Mouse (Mus musculus) heart, adult 18-20 months (tissue): ENCODE results near the gene St6gal1. TPM values are rescaled to one million over a fixed set of nuclear protein-coding genes. Genes with fewer than 3 reads are reported as not detected.
"Not testable (repeated sequence)": the region's sequence is repeated elsewhere in the genome, so short reads cannot be mapped to it uniquely, and the experiment has no call there.

Source experiments
- DNase-seq, 2 experiments: peaks; one replicate each; pipeline ENCODE4 v3.0.0; 2021 to 2022; ENCODE audit warnings: mixed read lengths in 1 of 2
- long read RNA-seq, 2 experiments: library from polyadenylated mRNA; stranded (forward); transcript quantifications; one replicate each; pipeline ENCODE4 v2.0.0; 2021
- total RNA-seq, 2 experiments: library from RNA; stranded (reverse); gene quantifications; 2 replicates each; pipeline ENCODE4 v1.2.3; 2021

St6gal1 gene
- 1 to 10 TPM; 7.2 to 9.7 TPM for total RNA-seq
- long read RNA-seq, experiment 1, full-length matches to known transcripts, result 1 of 2 reads
- long read RNA-seq, experiment 1, partial matches to known transcripts, result 0 of 2 reads
- long read RNA-seq, experiment 1, other reads (novel, unspliced or antisense), result 1 of 2 reads
- long read RNA-seq, experiment 2, full-length matches to known transcripts, result 2 of 7 reads
- long read RNA-seq, experiment 2, partial matches to known transcripts, result 3 of 7 reads
- long read RNA-seq, experiment 2, other reads (novel, unspliced or antisense), result 2 of 7 reads

GRCm38 (mm10) chr16:23224671-23225068 lies at the start of gene St6gal1:
St6gal1 (plus strand) TSS chr16:23224740.
- peak; percentile 90 to 93 for DNase-seq

DNA sequence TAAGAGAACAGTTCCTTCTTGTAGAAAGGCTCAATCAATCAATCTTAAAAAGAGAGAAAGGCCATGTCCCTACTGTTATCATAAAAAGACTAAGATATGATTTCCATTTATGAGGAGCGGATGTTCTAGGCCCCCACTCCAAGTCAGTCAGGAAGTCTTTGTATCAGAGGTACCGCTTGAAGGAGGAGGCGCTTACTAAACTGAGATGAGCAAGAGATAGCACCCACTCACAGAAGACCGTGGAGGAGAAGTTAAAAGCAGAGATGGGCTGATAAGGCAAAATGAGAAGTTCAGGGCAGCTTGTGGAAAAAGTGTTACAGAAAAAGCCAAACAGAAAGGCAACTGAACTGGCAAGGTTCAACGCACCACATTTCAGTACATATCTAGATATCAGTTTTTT lies 49.7 kb upstream of the St6gal1 start:
- no peak for DNase-seq

DNA sequence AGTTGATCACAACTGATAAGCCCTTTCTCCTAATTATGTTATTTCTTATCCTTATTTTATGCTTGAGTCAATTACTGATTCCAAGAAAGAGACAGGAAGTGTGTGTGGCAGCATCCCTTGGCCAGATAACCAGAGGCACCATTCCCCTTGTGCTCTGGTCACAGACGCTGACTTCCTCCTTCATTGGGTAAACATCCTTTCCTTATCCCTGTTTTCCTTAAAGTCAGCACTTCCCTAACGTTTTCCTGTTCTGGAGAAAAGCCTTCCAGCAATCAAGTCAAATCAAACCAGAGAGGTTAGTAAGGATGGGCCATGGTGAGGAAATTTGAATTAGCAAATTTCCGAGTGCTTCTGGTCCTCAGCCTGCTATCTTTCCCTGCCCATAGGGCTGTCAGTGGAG lies 48.6 kb upstream of the St6gal1 start:
- DNase-seq, result no peak

DNA sequence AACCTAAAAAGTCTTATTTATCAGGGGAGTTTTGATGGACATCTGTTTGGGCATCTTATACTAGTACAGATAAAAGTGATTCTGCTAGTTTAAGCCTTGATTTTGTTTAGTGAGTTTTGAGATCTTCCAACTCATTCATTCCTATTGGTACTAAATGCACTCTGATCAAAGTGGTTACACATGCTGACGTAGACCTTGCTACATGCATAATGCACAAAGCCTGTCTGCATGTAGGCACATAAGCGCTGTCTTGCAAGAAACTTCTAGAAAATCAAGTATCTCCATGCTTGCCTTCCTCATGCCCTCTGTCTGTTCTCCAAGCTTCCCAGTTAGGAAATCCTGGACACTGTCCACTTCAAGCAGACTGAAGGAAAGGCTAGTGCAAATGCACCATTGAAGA lies 46.7 kb upstream of the St6gal1 start:
- DNase-seq, result no peak

DNA sequence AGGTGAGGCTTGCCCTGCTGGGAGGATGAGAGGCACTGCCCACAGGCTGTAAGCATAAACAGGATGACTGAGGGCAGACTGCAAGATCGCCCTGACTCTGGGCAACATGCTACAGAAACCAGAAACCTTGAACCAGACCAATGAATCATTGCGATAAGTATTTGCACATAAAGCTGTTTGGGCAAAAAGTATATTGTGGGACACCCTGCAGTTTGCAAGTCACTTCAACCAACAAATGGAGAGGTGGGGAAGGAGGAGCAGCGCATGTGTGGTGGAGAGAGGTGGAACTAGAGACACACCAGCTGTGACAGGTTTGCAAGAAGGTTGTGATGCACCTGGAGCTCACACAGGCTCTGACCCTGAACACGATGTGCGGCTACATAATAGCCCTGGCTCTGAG lies 45.7 kb upstream of the St6gal1 start:
- DNase-seq, result no peak

GRCm38 (mm10) chr16:23179436-23179835 lies 45.1 kb upstream of the St6gal1 start:
- DNase-seq, result not testable (repeated sequence)

DNA sequence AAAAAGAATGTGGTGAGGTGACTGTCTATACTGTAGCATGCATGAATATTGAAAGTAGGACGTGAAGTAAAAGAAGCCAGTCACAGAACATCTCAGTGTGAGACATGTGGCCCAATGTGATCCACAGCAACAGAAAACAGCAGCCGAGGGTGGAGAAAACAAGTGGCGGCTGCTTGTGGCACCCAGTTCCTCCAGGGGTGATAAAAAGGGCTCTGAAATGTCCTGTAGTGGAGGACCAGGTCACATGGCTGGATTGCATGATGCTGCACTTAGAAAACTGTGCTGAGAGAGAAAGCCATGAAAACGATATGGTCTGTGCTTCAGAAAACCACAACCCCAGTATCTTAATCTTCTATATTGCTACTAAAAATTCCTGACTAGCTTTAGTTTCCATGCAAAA lies 43.5 kb upstream of the St6gal1 start:
- no peak for DNase-seq

GRCm38 (mm10) chr16:23181487-23181886 lies 43.1 kb upstream of the St6gal1 start:
- peak in 1 of 2 experiments; percentile 24 for DNase-seq

DNA sequence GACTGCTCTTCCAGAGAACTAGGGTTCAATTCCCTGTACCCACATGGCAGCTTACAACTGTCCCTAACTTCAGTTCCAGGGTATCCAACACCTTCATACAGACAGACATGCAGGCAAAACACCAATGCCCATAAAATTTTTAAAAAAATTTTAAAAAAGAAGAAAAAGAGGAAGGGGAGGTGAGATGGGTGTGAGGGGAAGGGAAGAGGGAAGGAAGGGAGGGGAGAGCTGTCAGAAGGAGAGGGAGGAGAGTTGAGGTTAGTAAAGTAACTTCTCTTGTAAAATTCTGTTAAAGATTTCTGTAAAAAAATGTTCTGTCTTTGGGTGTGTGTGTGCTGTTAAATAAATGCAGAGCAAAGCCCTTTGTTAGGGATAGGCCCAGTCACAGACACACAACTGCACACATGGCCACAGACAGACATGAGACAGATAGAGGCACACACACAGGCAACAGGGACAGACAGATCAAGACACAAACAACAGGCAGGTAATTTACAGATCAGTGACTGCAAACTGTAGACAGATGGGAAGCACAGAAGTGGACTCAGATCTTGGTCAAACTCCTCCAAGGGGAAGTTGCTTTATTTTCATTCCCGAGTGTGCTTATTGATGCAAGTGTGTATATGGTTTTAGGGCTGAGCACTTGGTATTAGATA lies 42.5 kb upstream of the St6gal1 start:
- no peak for DNase-seq

GRCm38 (mm10) chr16:23185824-23186223 lies 38.7 kb upstream of the St6gal1 start:
- no peak for DNase-seq

DNA sequence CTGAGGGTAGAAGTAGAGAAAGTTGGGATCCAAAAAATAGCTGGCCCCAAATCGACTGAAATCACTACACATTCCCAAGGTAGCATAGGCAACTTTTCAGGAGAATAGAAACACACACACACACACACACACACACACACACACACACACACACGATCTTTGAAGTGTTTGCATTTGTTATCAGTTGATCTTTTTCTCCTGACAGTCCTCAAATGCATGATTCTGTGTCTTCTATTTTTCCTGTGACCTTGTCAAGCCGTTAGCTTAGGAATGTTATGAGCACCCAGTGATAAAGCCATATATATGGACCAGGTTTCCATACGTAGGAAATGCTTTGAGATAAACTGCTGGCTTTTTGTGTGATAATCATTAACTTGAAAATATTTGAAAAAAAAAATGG lies 38.1 kb upstream of the St6gal1 start:
- DNase-seq, result no peak

DNA sequence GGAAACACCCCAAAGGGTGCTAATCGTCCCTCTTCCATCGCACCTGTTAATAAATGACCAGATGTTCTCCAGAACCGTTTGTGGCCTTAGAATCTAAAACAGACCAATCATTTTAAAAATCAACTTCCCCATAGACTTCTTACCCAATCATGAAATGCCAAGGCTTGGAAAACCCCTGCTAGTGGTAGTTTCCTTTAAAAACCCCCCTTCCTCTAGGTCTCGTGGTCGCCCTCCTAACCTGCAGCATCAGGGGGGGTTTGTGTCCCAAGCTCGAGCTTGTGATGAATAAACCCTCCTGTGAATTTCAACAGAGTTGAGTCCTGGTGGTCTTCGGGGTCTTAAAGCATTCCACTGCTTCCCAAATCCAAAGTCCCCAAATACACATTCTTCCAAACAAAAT lies 36.6 kb upstream of the St6gal1 start:
- DNase-seq, result no peak

DNA sequence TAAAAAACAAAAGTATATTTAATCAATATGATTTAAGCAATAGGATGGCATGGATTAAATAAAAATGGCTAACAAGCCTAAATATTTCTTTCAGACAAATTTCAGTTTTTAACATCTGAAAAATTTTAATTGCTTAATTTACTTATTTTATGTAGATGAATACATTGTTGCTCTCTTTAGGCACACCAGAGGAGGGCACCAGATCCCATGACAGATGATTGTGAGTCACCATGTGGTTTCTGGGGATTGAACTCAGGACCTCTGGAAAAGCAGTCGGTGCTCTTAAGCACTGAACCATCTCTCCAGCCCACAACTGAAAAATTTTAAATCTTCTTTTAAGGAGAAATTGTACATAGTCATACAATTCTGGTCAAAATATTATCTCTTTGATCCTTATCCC lies 34.9 kb upstream of the St6gal1 start:
- no peak for DNase-seq

GRCm38 (mm10) chr16:23191560-23192242 lies 32.8 kb upstream of the St6gal1 start:
- DNase-seq, result no peak

GRCm38 (mm10) chr16:23195618-23196017 lies 28.9 kb upstream of the St6gal1 start:
- DNase-seq, result no peak

- DNase-seq, result no peak
Observed at GRCm38 (mm10) chr16:23196296-23196695, 28.2 kb upstream of the St6gal1 start.

- DNase-seq, result no peak
Observed at GRCm38 (mm10) chr16:23196791-23197190, 27.7 kb upstream of the St6gal1 start.

- no peak for DNase-seq
Observed at GRCm38 (mm10) chr16:23201498-23201897, 23.0 kb upstream of the St6gal1 start.

- DNase-seq, result peak in 1 of 2 experiments; percentile 39
Observed at GRCm38 (mm10) chr16:23214314-23214713, 10.2 kb upstream of the St6gal1 start.

- no peak for DNase-seq
Observed at GRCm38 (mm10) chr16:23215241-23215900, 9.2 kb upstream of the St6gal1 start.

GRCm38 (mm10) chr16:23216366-23216765 lies 8.2 kb upstream of the St6gal1 start:
- DNase-seq, result no peak

DNA sequence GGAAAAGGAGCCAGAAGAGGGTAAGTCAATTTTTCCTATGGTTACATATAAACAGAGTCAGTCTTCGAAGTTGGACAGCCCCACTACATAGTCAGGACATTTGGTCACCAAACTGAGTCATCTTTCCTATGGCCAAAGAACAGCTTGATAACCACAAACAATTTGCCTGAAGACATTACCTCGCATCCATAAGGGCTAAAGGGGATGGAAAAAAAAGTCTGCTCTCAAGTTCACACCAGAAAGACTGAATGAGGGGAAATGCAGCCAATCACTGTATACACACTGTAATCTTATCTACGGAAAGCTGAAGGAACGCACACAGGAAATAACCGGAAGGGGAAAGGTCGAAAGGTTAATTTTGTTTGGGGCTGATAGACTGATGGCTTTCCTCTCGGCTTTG lies 6.2 kb upstream of the St6gal1 start:
- DNase-seq, result peak; percentile 17 to 47
